Comparison of ENCODE assay signal across 19 mouse cellular contexts in genomic region chr6:90725526-90725925, GRCm38 (mm10).
DNase-seq lines count a peak whose midpoint lies in the region; ATAC-seq and TF ChIP-seq lines count a peak whose summit lies in the region.
"Had no signal": no experiment of that assay in that cellular context is flagged by ENCODE, and none has a peak within 500 bp of the region (broad histone marks: within the 10 kb centered on the region; RNA-seq: fewer than 3 reads in every experiment).

No protein-coding gene starts in this region.

- WGBS in kidney, postnatal 0 days, result 56% methylated on average over 1 of the region's 1 CpGs
- 71% methylated on average over 1 of the region's 1 CpGs for WGBS in kidney, embryonic 16.5 days
- 62% methylated on average over 1 of the region's 1 CpGs for WGBS in limb, embryonic 10.5 days
- 63% methylated on average over 1 of the region's 1 CpGs for WGBS in neural tube, embryonic 13.5 days

- peak; percentile 31 for DNase-seq in embryo, embryonic 10.5 days (ENCODE audit: low spot score)
- no peak for DNase-seq in embryo, embryonic 10 days (ENCODE audit: low spot score)
- DNase-seq in kidney, postnatal 0 days (ENCODE audit: low spot score), result no peak
- no peak for DNase-seq in limb, embryonic 10.5 days (ENCODE audit: low spot score)
- no peak for DNase-seq in ovary, postnatal 10 days (ENCODE audit: low spot score)
- no peak for DNase-seq in MN1 (ENCODE audit: low spot score)
- DNase-seq: cerebellum, postnatal 14 days; gastrocnemius, adult 2 months; heart, adult 2 months; kidney, postnatal 14 days; right cerebral cortex, adult 18-20 months; spleen, adult 18-20 months had no signal

- no peak overlapping the region for H3K4me3 ChIP-seq in kidney, postnatal 0 days (replicated peaks; ENCODE audit: low read depth, low read length)
- no peak overlapping the region for H3K4me3 ChIP-seq in kidney, embryonic 16.5 days (ENCODE audit: low read length)
- H3K4me3 ChIP-seq in limb, embryonic 10.5 days, result no peak overlapping the region
- H3K4me3 ChIP-seq in neural tube, embryonic 13.5 days, result no peak overlapping the region
- H3K4me3 ChIP-seq: embryonic facial prominence, embryonic 12.5 days; gastrocnemius, adult 2 months; heart, adult 2 months; liver, embryonic 12.5 days; megakaryocyte, embryonic 14.5 days; stomach, embryonic 15.5 days had no signal

- TF ChIP-seq CTCF in kidney, postnatal 0 days (IDR thresholded peaks at IDR 0.05; ENCODE audit: low read depth), result no peak

- no peaks in the 10 kb centered on the region for H3K9me3 ChIP-seq in kidney, postnatal 0 days (replicated peaks; ENCODE audit: low read length)
- no peaks in the 10 kb centered on the region for H3K9me3 ChIP-seq in kidney, embryonic 16.5 days (ENCODE audit: low read length)
- no peaks in the 10 kb centered on the region for H3K9me3 ChIP-seq in limb, embryonic 10.5 days (replicated peaks)
- no peaks in the 10 kb centered on the region for H3K9me3 ChIP-seq in neural tube, embryonic 13.5 days
- H3K9me3 ChIP-seq: embryonic facial prominence, embryonic 12.5 days; liver, embryonic 12.5 days; megakaryocyte, embryonic 14.5 days; stomach, embryonic 15.5 days had no signal

- no peak overlapping the region for H3K27ac ChIP-seq in kidney, postnatal 0 days
- no peak overlapping the region for H3K27ac ChIP-seq in kidney, embryonic 16.5 days (ENCODE audit: low read length)
- peak overlapping the region; percentile 50; the same call in 1 of the 2 replicates for H3K27ac ChIP-seq in limb, embryonic 10.5 days
- H3K27ac ChIP-seq in neural tube, embryonic 13.5 days (replicated peaks), result peak overlapping the region; percentile 55; the same call in 1 of the 2 replicates
- H3K27ac ChIP-seq: embryonic facial prominence, embryonic 12.5 days; gastrocnemius, adult 2 months; heart, adult 2 months; liver, embryonic 12.5 days; stomach, embryonic 15.5 days had no signal

- no peak overlapping the region for H3K9ac ChIP-seq in kidney, postnatal 0 days (ENCODE audit: low read depth, low read length)
- no peak overlapping the region for H3K9ac ChIP-seq in kidney, embryonic 16.5 days (replicated peaks; ENCODE audit: low read length)
- no peak overlapping the region for H3K9ac ChIP-seq in neural tube, embryonic 13.5 days
- H3K9ac ChIP-seq: embryonic facial prominence, embryonic 12.5 days; liver, embryonic 12.5 days; stomach, embryonic 15.5 days had no signal

- ATAC-seq in kidney, postnatal 0 days (replicated peaks; ENCODE audit: low FRiP score, low read depth), result 0 out of 2 replicates have a peak, but pooled peaks have one; percentile 22
- ATAC-seq in kidney, embryonic 16.5 days (ENCODE audit: low FRiP score, low TSS enrichment), result no peak
- no peak for ATAC-seq in neural tube, embryonic 13.5 days (ENCODE audit: low read depth)
- ATAC-seq: liver, embryonic 12.5 days had no signal

- H3K4me1 ChIP-seq in kidney, postnatal 0 days (replicated peaks; ENCODE audit: insufficient read depth, low read length), result peaks cover 15% of the 10 kb centered on the region; the same call in 1 of the 2 replicates
- H3K4me1 ChIP-seq in kidney, embryonic 16.5 days (ENCODE audit: insufficient read depth, low read length), result peaks cover 23% of the 10 kb centered on the region
- peaks cover 42% of the 10 kb centered on the region for H3K4me1 ChIP-seq in limb, embryonic 10.5 days
- H3K4me1 ChIP-seq in neural tube, embryonic 13.5 days (replicated peaks), result peaks cover 84% of the 10 kb centered on the region

- H3K4me2 ChIP-seq in kidney, postnatal 0 days (ENCODE audit: low read length), result no peak overlapping the region
- H3K4me2 ChIP-seq in kidney, embryonic 16.5 days (replicated peaks; ENCODE audit: low read depth, low read length), result no peak overlapping the region
- H3K4me2 ChIP-seq in neural tube, embryonic 13.5 days, result no peak overlapping the region
- H3K4me2 ChIP-seq: embryonic facial prominence, embryonic 12.5 days; liver, embryonic 12.5 days; stomach, embryonic 15.5 days had no signal

- no peaks in the 10 kb centered on the region for H3K27me3 ChIP-seq in kidney, postnatal 0 days (ENCODE audit: insufficient read depth, low read length)
- H3K27me3 ChIP-seq in kidney, embryonic 16.5 days (ENCODE audit: insufficient read depth, low read length), result no peaks in the 10 kb centered on the region
- H3K27me3 ChIP-seq in limb, embryonic 10.5 days (ENCODE audit: low read depth, poor library complexity, severe bottlenecking), result no peaks in the 10 kb centered on the region
- no peaks in the 10 kb centered on the region for H3K27me3 ChIP-seq in neural tube, embryonic 13.5 days
- H3K27me3 ChIP-seq: CH12.LX; embryonic facial prominence, embryonic 12.5 days; liver, embryonic 12.5 days; megakaryocyte, embryonic 14.5 days; stomach, embryonic 15.5 days had no signal

- H3K36me3 ChIP-seq in kidney, postnatal 0 days (ENCODE audit: insufficient read depth, low read length), result no peaks in the 10 kb centered on the region
- H3K36me3 ChIP-seq in kidney, embryonic 16.5 days (ENCODE audit: insufficient read depth, low read length), result no peaks in the 10 kb centered on the region
- H3K36me3 ChIP-seq in limb, embryonic 10.5 days, result no peaks in the 10 kb centered on the region
- H3K36me3 ChIP-seq in neural tube, embryonic 13.5 days, result no peaks in the 10 kb centered on the region
- H3K36me3 ChIP-seq: embryonic facial prominence, embryonic 12.5 days; liver, embryonic 12.5 days; stomach, embryonic 15.5 days had no signal

Comparison
In these comparisons a context has a peak if more than half of its experiments do, and no peak if none do; other contexts are left out.
1. H3K27ac ChIP-seq: peak in limb, embryonic 10.5 days (single experiment) and neural tube, embryonic 13.5 days (single experiment); none in kidney, postnatal 0 days (single experiment) and kidney, embryonic 16.5 days (single experiment).